Mouse (Mus musculus) left cerebral cortex, adult 11 months (tissue): Measurements from ENCODE around the gene St13.

Source experiments
- DNase-seq: peaks from one replicate; pipeline ENCODE4 v3.0.0; 2022; ENCODE audit warnings: low spot score

The St13 gene

DNA sequence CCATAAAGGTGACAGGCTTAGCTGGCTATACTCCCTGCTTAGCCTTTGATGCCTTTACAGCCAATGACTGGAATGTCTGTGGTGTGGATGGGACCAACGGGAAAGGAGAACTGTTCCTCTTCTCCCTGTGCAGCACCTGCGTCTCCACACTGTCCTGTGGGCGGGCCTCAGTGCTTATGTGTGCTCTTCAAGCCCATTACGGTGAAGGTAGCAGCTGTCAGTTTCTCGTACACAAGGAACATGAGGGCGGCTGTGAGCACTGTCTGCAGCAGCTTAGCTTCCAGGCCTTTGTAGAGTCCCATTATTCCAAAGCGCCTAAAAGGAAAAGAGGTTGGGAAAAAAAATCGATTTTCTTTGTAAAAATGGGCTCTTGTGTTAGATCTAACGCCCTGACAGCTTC lies 80.4 kb downstream of the St13 start:
- no peak for DNase-seq

DNA sequence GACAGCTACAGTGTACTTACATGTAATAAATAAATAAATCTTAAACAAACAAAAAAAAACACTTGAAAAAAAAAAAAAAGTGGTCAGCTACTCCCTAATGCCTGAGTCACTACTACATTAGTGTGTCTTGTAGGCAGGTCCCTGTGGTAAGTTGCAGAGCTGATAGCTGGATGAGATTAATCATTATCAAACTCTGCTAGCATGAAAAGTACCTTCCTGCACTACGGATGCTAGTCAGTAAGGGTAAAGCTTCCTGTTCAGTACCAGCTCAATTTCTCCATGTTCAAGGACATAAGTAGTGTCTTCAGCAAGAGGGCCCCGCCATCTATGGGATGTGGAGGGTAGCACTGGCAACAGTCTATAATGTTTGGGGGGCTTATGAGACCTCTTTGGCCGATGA lies 85.9 kb downstream of the St13 start:
- no peak for DNase-seq
